Mouse (Mus musculus) intestine, postnatal 0 days (tissue): ENCODE measurements around the gene Clca1. TPM values are rescaled to one million over a fixed set of nuclear protein-coding genes. Genes with fewer than 3 reads are reported as not detected.
A peak's percentile ranks its signal among the peaks of the same experiment; 100 is the strongest.

ENCODE experiments used
- ATAC-seq: fragments of 200-750 bp; cut with Nextera tagmentation; 2 replicates; pipeline ENCODE4 v1.8.0; 2017; ENCODE audit warnings: mild to moderate bottlenecking, moderate TSS enrichment, moderate library complexity
- H3K27ac ChIP-seq: fragments of 300-500 bp; sonication (generic); 2 replicates; pipeline ENCODE4 v1.5.1; 2014; ENCODE audit warnings: mild to moderate bottlenecking, low read depth, low read length, moderate library complexity
- H3K27me3 ChIP-seq: fragments of 300-500 bp; sonication (generic); replicated peaks from 2 replicates; pipeline ENCODE4 v1.6.1; 2014; ENCODE audit warnings: low read length, mixed read lengths; ENCODE audit not compliant: control insufficient read depth, insufficient read depth
- H3K36me3 ChIP-seq: fragments of 300-500 bp; sonication (generic); 2 replicates; pipeline ENCODE4 v1.6.1; 2014; ENCODE audit warnings: mild to moderate bottlenecking, moderate library complexity; ENCODE audit not compliant: control insufficient read depth, insufficient read depth
- H3K4me1 ChIP-seq: fragments of 300-500 bp; sonication (generic); replicated peaks from 2 replicates; pipeline ENCODE4 v1.6.1; 2014; ENCODE audit warnings: antibody characterized with exemption, low read length, mixed read lengths; ENCODE audit not compliant: control insufficient read depth, insufficient read depth
- H3K4me2 ChIP-seq: fragments of 300-500 bp; sonication (generic); replicated peaks from 2 replicates; pipeline ENCODE4 v1.6.1; 2014; ENCODE audit warnings: low read depth, mild to moderate bottlenecking, moderate library complexity
- H3K4me3 ChIP-seq: fragments of 300-500 bp; sonication (generic); 2 replicates; pipeline ENCODE4 v1.5.1; 2014; ENCODE audit warnings: low read depth, low read length
- H3K9ac ChIP-seq: fragments of 300-500 bp; sonication (generic); 2 replicates; pipeline ENCODE4 v1.6.1; 2014; ENCODE audit warnings: mild to moderate bottlenecking, low read depth, low read length
- H3K9me3 ChIP-seq: fragments of 300-500 bp; sonication (generic); 2 replicates; pipeline ENCODE4 v1.6.1; 2016; ENCODE audit warnings: mixed run types; ENCODE audit not compliant: control insufficient read depth
- CTCF ChIP-seq: sonication (generic); IDR thresholded peaks from 2 replicates; pipeline ENCODE4 v1.5.1; 2016; ENCODE audit warnings: low read depth, mild to moderate bottlenecking, control low read depth, antibody characterized with exemption, moderate library complexity
- WGBS: fragments of 180-500 bp; shearing (Covaris S2); extraction: QIAGEN DNeasy Blood & Tissue Kit; methylation state at CpG from one replicate; pipeline ENCODE4 v1.1.7; 2014; 5-methylcytosine and 5-hydroxymethylcytosine counted together
- polyA plus RNA-seq: library from polyadenylated mRNA; unstranded; fragments of >200 nt; fragmentation: Nextera tagmentation; extraction: Ambion mirVana; gene quantifications from 2 replicates; pipeline ENCODE4 v1.2.1, GENCODE M21; 2015

The Clca1 gene
- polyA plus RNA-seq, 1 experiment from 2014 or later: 129 TPM

DNA sequence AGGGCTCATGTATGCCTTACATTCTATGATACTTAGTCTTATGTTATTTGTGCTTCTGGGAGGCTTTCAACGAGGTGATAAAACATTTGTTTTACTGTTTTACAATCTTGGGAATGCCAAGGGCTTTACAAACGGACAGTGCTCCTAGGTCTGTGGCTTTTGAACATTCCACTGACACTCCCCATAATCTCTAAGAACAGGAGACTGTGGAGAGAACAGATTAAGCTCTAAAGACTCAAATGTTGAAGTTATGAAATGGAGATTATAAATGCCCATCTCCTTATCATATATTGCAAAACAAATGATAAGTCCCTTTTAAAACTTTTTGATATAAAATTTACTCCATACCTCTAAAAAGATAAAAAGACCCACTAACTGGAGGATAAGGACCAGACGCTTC, 6.2 kb upstream of the Clca1 start:
- Histone ChIP-seq H3K4me2 (no peak overlapping the region), H3K36me3 (no peaks in the 10 kb centered on the region)
- 37% methylated on average over 3 of the region's 3 CpGs for WGBS

DNA sequence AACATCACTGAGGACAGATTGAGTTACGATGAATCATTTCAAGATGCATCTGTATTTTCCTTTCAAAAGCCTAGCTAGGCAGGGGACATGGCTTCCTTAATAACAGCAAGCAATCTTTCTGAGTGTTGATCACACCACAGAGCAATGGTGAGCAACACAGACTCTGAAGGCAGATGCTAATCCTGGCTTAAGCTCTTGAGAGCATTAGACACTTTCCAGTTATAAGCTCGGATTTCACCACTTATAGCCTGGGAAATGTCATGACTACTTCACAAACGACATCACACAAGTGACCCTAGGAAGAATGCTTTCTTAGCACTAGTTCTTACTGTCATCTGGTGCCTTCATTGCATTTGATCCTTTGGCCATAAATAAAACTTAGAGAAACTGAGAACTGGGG, 4.5 kb downstream of the Clca1 start:
- Histone ChIP-seq H3K9ac (no peak overlapping the region), H3K27me3 (no peaks in the 10 kb centered on the region), H3K4me3 (no peak overlapping the region), H3K4me1 (no peaks in the 10 kb centered on the region), H3K36me3 (no peaks in the 10 kb centered on the region), H3K27ac (no peak overlapping the region), H3K4me2 (no peak overlapping the region), H3K9me3 (no peaks in the 10 kb centered on the region)
- no peak for ATAC-seq
- TF ChIP-seq CTCF: no peak
- WGBS: 80% methylated on average over 3 of the region's 3 CpGs

More for the DNA sequence above, 6.2 kb upstream of the Clca1 start:
- no peak for TF ChIP-seq CTCF
- Histone ChIP-seq H3K4me3 (no peak overlapping the region), H3K27ac (no peak overlapping the region), H3K4me1 (no peaks in the 10 kb centered on the region), H3K9ac (no peak overlapping the region), H3K27me3 (no peaks in the 10 kb centered on the region), H3K9me3 (no peaks in the 10 kb centered on the region)
- no peak for ATAC-seq

DNA sequence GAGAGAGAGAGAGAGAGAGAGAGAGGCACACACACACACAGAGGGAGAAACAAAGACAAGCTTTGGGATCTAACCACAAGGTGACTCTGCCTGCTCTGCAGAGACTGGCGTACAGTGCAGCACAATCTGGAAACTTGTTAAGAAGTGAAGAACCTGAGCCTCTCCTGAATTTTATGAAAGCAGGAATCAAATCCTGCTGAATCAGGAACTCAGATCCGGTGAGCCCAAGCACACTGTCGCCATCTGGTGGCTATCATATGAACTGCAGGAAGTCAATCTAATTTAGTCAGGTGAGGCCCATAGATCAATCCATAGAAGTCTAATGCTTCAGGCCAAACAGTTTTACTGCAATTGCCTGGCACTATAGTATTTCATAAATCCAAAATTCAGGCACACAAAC, 5.8 kb downstream of the Clca1 start:
- H3K4me2 ChIP-seq: no peak overlapping the region
- no peak for ATAC-seq
- no peaks in the 10 kb centered on the region for H3K9me3 ChIP-seq
- WGBS: 32% methylated on average over 3 of the region's 3 CpGs
- no peaks in the 10 kb centered on the region for H3K4me1 ChIP-seq
- H3K36me3 ChIP-seq: no peaks in the 10 kb centered on the region
- no peaks in the 10 kb centered on the region for H3K27me3 ChIP-seq
- no peak overlapping the region for H3K9ac ChIP-seq
- no peak overlapping the region for H3K4me3 ChIP-seq
- H3K27ac ChIP-seq: no peak overlapping the region
- peak; percentile 96 for TF ChIP-seq CTCF

DNA sequence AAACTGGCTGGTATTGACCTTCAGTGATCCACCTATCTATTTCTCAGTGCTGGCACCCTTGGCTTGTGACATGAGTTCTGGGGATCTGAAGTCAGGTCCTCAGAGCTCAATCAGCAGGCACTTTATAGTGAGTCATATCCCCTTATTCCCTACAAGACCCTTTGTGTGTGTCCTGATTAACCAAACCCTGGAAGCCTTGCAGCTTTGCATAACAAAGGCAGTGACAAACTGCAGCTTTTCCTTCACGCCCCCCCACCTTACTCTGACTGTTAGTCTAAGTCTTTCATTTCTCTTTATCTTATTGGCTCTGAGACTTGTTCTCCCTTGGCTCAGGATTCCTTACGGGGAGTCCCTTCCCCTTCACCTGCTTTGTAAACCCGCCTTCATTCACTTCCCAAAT, 14.8 kb downstream of the Clca1 start:
- Histone ChIP-seq H3K27me3 (no peaks in the 10 kb centered on the region), H3K36me3 (no peaks in the 10 kb centered on the region), H3K9ac (no peak overlapping the region), H3K27ac (no peak overlapping the region), H3K4me3 (no peak overlapping the region), H3K4me2 (no peak overlapping the region), H3K4me1 (no peaks in the 10 kb centered on the region), H3K9me3 (no peaks in the 10 kb centered on the region)
- no peak for TF ChIP-seq CTCF
- no peak for ATAC-seq
- 88% methylated on average over 3 of the region's 3 CpGs for WGBS

DNA sequence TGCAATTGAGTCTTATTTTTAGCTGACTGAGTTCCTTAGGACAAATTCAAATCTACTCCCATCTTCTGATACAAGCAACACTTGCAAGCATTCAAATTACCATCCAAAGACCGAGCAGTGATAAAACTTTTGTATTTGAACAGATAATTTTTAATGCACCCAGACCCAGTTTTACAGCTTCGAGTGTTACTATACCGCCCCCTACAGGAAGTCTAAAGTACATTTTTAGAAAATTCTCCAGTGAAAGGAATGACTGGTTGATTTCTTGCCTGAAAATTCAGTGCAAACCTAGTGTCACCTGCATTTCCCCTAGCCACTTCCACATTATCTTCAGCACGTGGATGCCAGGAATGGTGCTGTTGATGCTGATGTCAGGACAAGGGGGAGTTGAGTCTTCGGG, 28.2 kb downstream of the Clca1 start:
- H3K36me3 ChIP-seq: no peaks in the 10 kb centered on the region
- H3K9me3 ChIP-seq: no peaks in the 10 kb centered on the region
- peak; percentile 73 for TF ChIP-seq CTCF
- no peak overlapping the region for H3K4me3 ChIP-seq
- no peaks in the 10 kb centered on the region for H3K27me3 ChIP-seq
- no peak overlapping the region for H3K4me2 ChIP-seq
- no peaks in the 10 kb centered on the region for H3K4me1 ChIP-seq
- H3K9ac ChIP-seq: no peak overlapping the region
- 27% methylated on average over 5 of the region's 5 CpGs for WGBS
- no peak for ATAC-seq
- no peak overlapping the region for H3K27ac ChIP-seq

DNA sequence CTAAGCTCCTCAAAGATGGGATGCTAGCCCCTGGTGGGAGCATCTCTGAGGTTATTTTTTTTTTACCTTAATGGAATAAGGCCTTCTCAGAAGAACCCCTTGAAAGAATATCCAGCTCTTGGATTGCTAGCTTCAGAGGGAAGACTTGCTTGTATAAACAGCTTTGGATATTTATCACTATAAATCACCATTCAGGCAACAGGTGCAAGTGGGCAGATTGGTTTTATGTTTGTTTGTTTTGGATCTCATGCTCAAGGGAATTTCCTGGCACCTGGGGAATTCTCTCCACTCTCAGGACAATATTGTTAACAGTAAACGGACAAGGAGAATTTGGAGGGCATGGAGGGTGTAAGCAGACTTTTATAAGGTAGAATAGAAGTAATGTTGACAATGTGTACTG, 31.7 kb downstream of the Clca1 start:
- no peak for ATAC-seq
- no peak for TF ChIP-seq CTCF
- Histone ChIP-seq H3K4me1 (no peaks in the 10 kb centered on the region), H3K4me2 (no peak overlapping the region), H3K9ac (no peak overlapping the region), H3K36me3 (no peaks in the 10 kb centered on the region), H3K27ac (no peak overlapping the region), H3K27me3 (no peaks in the 10 kb centered on the region), H3K9me3 (no peaks in the 10 kb centered on the region), H3K4me3 (no peak overlapping the region)
- 58% methylated on average over 1 of the region's 1 CpGs for WGBS

DNA sequence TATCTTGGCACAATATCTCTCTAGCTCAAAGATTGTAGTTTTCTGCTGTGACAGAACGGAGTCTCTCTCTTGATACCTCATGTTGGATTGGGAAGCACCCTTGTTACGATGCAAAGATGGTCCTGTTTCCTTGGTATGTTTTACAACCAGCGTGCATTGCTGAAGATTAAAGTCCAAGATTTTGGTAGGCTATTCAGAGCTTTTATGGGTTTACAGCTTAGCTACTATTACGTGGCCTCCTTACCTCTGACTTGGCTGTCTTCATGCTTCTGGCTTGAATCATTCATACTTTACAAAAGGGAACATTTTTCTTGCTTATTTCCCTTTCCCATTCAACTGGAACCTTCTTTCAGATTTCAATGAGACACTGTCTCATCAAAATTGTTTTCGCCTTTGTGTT, 39.5 kb downstream of the Clca1 start:
- Histone ChIP-seq H3K27ac (peak overlapping the region; percentile 50; the same call in 1 of the 2 replicates), H3K4me3 (no peak overlapping the region), H3K36me3 (no peaks in the 10 kb centered on the region), H3K9ac (no peak overlapping the region), H3K4me2 (no peak overlapping the region), H3K9me3 (no peaks in the 10 kb centered on the region), H3K4me1 (peaks cover 4% of the 10 kb centered on the region), H3K27me3 (no peaks in the 10 kb centered on the region)
- TF ChIP-seq CTCF: no peak
- WGBS: 51% methylated on average over 5 of the region's 5 CpGs
- peak; percentile 87 for ATAC-seq
